In genomic region chr7:24947316-24948048, GRCm38 (mm10) we compare ENCODE assay signal across 37 mouse cellular contexts. TPM values are rescaled to one million over a fixed set of nuclear protein-coding genes. Genes with fewer than 3 reads are reported as not detected.
"Had no signal": no experiment of that assay in that cellular context is flagged by ENCODE, and none has a peak within 500 bp of the region (broad histone marks: within the 10 kb centered on the region; RNA-seq: fewer than 3 reads in every experiment).

No protein-coding gene starts in this region.

- H3K9ac ChIP-seq: heart, embryonic 13.5 days; heart, embryonic 15.5 days; hindbrain, embryonic 14.5 days; intestine, embryonic 15.5 days; limb, embryonic 13.5 days; limb, embryonic 15.5 days; liver, embryonic 12.5 days; liver, embryonic 14.5 days had no signal

- H3K36me3 ChIP-seq: heart, embryonic 13.5 days; heart, embryonic 15.5 days; hindbrain, embryonic 10.5 days; intestine, embryonic 15.5 days; limb, embryonic 13.5 days; limb, embryonic 15.5 days; liver, embryonic 12.5 days had no signal

- H3K27ac ChIP-seq: gastrocnemius, adult 2 months; heart, adult 2 months; heart, embryonic 13.5 days; heart, embryonic 15.5 days; hindbrain, embryonic 10.5 days; hindbrain, embryonic 14.5 days; intestine, embryonic 15.5 days; layer of hippocampus, adult 2 months; left cerebral cortex, adult 2 months; limb, embryonic 13.5 days; limb, embryonic 15.5 days; liver, embryonic 12.5 days; liver, embryonic 14.5 days had no signal

- DNase-seq: gastrocnemius, adult 2 months; gastrocnemius, postnatal 10 days; gastrocnemius, postnatal 36 days; heart, adult 11 months; heart, adult 2 months; heart, postnatal 14 days; heart, postnatal 36 days; kidney, adult 18-20 months; kidney, adult 8-10 months; kidney, postnatal 10 days; kidney, postnatal 25 days; kidney, postnatal 4 days had no signal

- H3K9me3 ChIP-seq: heart, embryonic 13.5 days; heart, embryonic 15.5 days; hindbrain, embryonic 10.5 days; intestine, embryonic 15.5 days; limb, embryonic 13.5 days; limb, embryonic 15.5 days; liver, embryonic 12.5 days had no signal

- H3K4me2 ChIP-seq: heart, embryonic 11.5 days; heart, embryonic 13.5 days; heart, embryonic 15.5 days; hindbrain, embryonic 14.5 days; intestine, embryonic 15.5 days; limb, embryonic 13.5 days; limb, embryonic 15.5 days; liver, embryonic 12.5 days had no signal

- ATAC-seq: hindbrain, embryonic 16.5 days; inflammation-experienced regulatory T-cells, adult 6 months; intestine, embryonic 15.5 days; intestine, postnatal 0 days; liver, embryonic 12.5 days had no signal

- H3K4me3 ChIP-seq: gastrocnemius, adult 2 months; heart, adult 2 months; heart, embryonic 13.5 days; heart, embryonic 15.5 days; intestine, embryonic 15.5 days; layer of hippocampus, adult 2 months; left cerebral cortex, adult 2 months; limb, embryonic 13.5 days; limb, embryonic 15.5 days; liver, embryonic 12.5 days had no signal

RNA-seq across cellular contexts. Expression of gene Gm4881, which starts 3.2 kb away (rescaled TPM):
- total RNA-seq: gastrocnemius, adult 2 months; gastrocnemius, postnatal 10 days; gastrocnemius, postnatal 36 days; heart, adult 2 months; heart, postnatal 14 days; heart, postnatal 36 days; layer of hippocampus, adult 2 months; layer of hippocampus, postnatal 10 days; layer of hippocampus, postnatal 25 days; left cerebral cortex, adult 2 months; left cerebral cortex, postnatal 14 days; left cerebral cortex, postnatal 36 days; liver, adult 2 months had no signal
- polyA plus RNA-seq: gonadal fat pad, adult 2 months; heart, adult 2 months; heart, embryonic 11.5 days; heart, embryonic 13.5 days; heart, embryonic 15.5 days; heart, postnatal 0 days; inflammation-experienced regulatory T-cells, adult 6 months; intestine, embryonic 15.5 days; intestine, postnatal 0 days; kidney, embryonic 14.5 days; kidney, embryonic 16.5 days; limb, embryonic 11.5 days; limb, embryonic 13.5 days; limb, embryonic 15.5 days; liver, adult 2 months; liver, embryonic 12.5 days; liver, embryonic 14.5 days had no signal

RNA-seq across cellular contexts. Expression of gene Cd79a, which starts 50.3 kb away (rescaled TPM):
- total RNA-seq: gastrocnemius, adult 2 months; layer of hippocampus, adult 2 months; layer of hippocampus, postnatal 10 days had no signal
- polyA plus RNA-seq: liver, embryonic 12.5 days had no signal

RNA-seq across cellular contexts. Expression of gene Atp1a3, which starts 58.3 kb away (rescaled TPM):
- total RNA-seq: gastrocnemius, adult 2 months had no signal
